Mouse (Mus musculus): Measurements from ENCODE around the gene Hapln2. TPM values are rescaled to one million over a fixed set of nuclear protein-coding genes. Genes with fewer than 3 reads are reported as not detected.

The Hapln2 gene
- total and polyA plus RNA-seq, 3 experiments: not detected

DNA sequence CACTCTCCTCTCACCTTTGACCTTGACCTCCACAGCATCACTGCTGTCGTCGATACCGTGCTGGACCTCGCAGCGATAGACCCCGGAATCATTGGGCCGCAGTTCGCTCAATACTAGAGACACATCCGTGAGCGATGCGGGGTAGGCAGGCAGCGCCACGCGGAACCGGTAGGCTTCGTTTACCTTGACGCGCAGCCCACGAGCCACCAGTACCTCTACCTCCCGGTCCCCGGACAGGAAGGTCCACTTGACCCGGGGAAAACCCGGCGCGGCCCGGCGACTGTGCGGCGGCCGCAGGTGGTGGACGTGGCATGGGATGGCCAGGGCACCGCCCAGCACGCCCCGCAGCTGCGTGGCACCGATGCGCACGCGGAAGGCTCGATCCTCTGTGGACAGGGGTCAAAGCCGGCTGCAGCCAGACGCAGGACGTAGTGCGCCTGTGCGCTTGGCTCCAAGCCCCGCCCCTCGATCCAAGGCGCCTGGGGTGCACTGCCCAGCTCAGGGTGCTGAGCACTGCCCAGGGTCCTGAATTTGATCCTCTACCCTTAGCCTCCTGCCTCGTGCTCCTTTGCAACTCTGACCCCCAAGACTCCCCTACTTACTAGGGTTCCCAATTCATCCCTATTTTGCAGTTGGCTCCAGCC is 30.3 kb downstream of the Hapln2 start:
- TF ChIP-seq USF1 (IDR thresholded peaks at IDR 0.05; ENCODE audit: low read depth, low read length) (no peak), JUN (IDR thresholded peaks at IDR 0.05; ENCODE audit: insufficient read depth, low read depth, low read length) (no peak), IRF4 (IDR thresholded peaks at IDR 0.05; ENCODE audit: low read depth, low read length) (no peak), RAD21 (IDR thresholded peaks at IDR 0.05; ENCODE audit: low read depth, low read length) (no peak), CHD2 (IDR thresholded peaks at IDR 0.05; ENCODE audit: low read length) (no peak), POLR2A (IDR thresholded peaks at IDR 0.05; ENCODE audit: low read depth, low read length) (no peak), JUND (conservative IDR thresholded peaks at IDR 0.05; ENCODE audit: low read depth, low read length) (no peak), NELFE (IDR thresholded peaks at IDR 0.05; ENCODE audit: low read depth, low read length) (no peak), CTCF (conservative IDR thresholded peaks at IDR 0.05 in 1 of 2, IDR thresholded peaks at IDR 0.05 in 1 of 2; ENCODE audit: low read depth in 2 of 2, low read length in 2 of 2) (no peak), ETS1 (conservative IDR thresholded peaks at IDR 0.05; ENCODE audit: low read depth, low read length) (no peak), USF2 (conservative IDR thresholded peaks at IDR 0.05; ENCODE audit: low read depth, low read length) (no peak), ELF1 (IDR thresholded peaks at IDR 0.05; ENCODE audit: low read depth, low read length) (no peak), ZC3H11A (IDR thresholded peaks at IDR 0.05; ENCODE audit: low read depth, low read length) (no peak), MEF2A (IDR thresholded peaks at IDR 0.05; ENCODE audit: borderline replicate concordance, low read depth, low read length) (no peak)
- Histone ChIP-seq H3K27ac (ENCODE audit: insufficient read depth, low read depth) (no peak overlapping the region), H3K4me2 (ENCODE audit: insufficient read depth, low read depth, poor library complexity, severe bottlenecking) (no peak overlapping the region), H3K9me3 (replicated peaks; ENCODE audit: low read length) (peaks cover 11% of the 10 kb centered on the region), H3K79me2 (replicated peaks; ENCODE audit: control insufficient read depth, extremely low read depth, insufficient read depth, poor library complexity, severe bottlenecking) (no peaks in the 10 kb centered on the region), H3K4me1 (ENCODE audit: control insufficient read depth in 1 of 2, insufficient read depth in 2 of 2) (peaks cover 0 to 5% of the 10 kb centered on the region in 2 experiments; a peak in 1 of 4 replicates), H3K36me3 (replicated peaks in 1 of 2; ENCODE audit: control insufficient read depth in 1 of 2, insufficient read depth in 1 of 2, low read length in 1 of 2) (no peaks in the 10 kb centered on the region), H3K9ac (ENCODE audit: insufficient read depth, low read depth) (no peak overlapping the region), H3K4me3 (replicated peaks in 1 of 3; ENCODE audit: low read depth in 2 of 3, low read length in 2 of 3, poor library complexity in 1 of 3) (no peak overlapping the region), H3K27me3 (replicated peaks) (peaks cover 92% of the 10 kb centered on the region)
- in situ Hi-C loops (cut with MboI; ENCODE audit: low pct_ligation_motif_present, low pct_unique_long_range_greater_than_20kb, low sequenced_read_pairs): no loop called here
- dilution Hi-C loops (cut with MboI; ENCODE audit: extremely low pct_ligation_motif_present, extremely low pct_unique_long_range_greater_than_20kb, low sequenced_read_pairs): no loop called here
- no peak for DNase-seq (ENCODE audit: extremely low read depth)

DNA sequence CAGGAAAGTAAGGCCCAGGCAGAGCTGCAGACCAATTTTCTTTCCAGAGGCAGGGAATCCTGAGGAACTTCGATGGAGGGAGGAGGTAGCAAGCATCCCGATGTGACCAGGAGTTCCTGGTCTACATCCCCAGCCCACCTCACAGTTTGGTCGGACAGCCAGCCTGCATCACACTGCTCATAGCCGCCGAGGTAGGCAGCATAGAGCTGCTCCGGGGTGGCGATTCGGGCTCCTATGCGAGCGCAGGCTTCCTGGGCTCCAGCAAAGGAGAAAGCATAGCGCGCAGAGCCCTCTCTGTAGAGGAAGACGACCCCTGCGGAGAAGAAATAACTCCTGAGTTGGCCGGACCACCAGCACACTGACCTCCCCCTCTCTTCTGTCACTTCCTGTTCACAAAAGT is 31.0 kb downstream of the Hapln2 start:
- no peaks in the 10 kb centered on the region for H3K36me3 ChIP-seq (replicated peaks in 1 of 2; ENCODE audit: control insufficient read depth in 1 of 2, insufficient read depth in 1 of 2, low read length in 1 of 2)
- TF ChIP-seq POLR2AphosphoS2 (IDR thresholded peaks at IDR 0.05; ENCODE audit: low read depth, low read length) (no peak), ZMIZ1 (IDR thresholded peaks at IDR 0.05; ENCODE audit: low read depth, low read length) (no peak), E2F4 (IDR thresholded peaks at IDR 0.05; ENCODE audit: insufficient replicate concordance, low read depth, low read length) (no peak), TBP (conservative IDR thresholded peaks at IDR 0.05; ENCODE audit: low read depth, low read length) (no peak), CHD2 (IDR thresholded peaks at IDR 0.05; ENCODE audit: low read length) (no peak), HCFC1 (IDR thresholded peaks at IDR 0.05; ENCODE audit: low read depth, low read length) (no peak), CHD1 (IDR thresholded peaks at IDR 0.05; ENCODE audit: low read depth, low read length) (no peak), IRF4 (IDR thresholded peaks at IDR 0.05; ENCODE audit: low read depth, low read length) (no peak), BHLHE40 (IDR thresholded peaks at IDR 0.05; ENCODE audit: low read depth, low read length) (no peak), ZNF384 (IDR thresholded peaks at IDR 0.05; ENCODE audit: low read depth, low read length) (no peak)
- in situ Hi-C loops (cut with MboI; ENCODE audit: low pct_ligation_motif_present, low pct_unique_long_range_greater_than_20kb, low sequenced_read_pairs) (no loop called here), dilution Hi-C loops (cut with MboI; ENCODE audit: extremely low pct_ligation_motif_present, extremely low pct_unique_long_range_greater_than_20kb, low sequenced_read_pairs) (no loop called here)
- H3K27ac ChIP-seq (ENCODE audit: insufficient read depth, low read depth): no peak overlapping the region
- H3K79me2 ChIP-seq (replicated peaks; ENCODE audit: control insufficient read depth, extremely low read depth, insufficient read depth, poor library complexity, severe bottlenecking): no peaks in the 10 kb centered on the region
- peaks cover 11% of the 10 kb centered on the region for H3K9me3 ChIP-seq (replicated peaks; ENCODE audit: low read length)
- peaks cover 0 to 5% of the 10 kb centered on the region in 2 experiments; a peak in 1 of 4 replicates for H3K4me1 ChIP-seq (ENCODE audit: control insufficient read depth in 1 of 2, insufficient read depth in 2 of 2)
- no peak overlapping the region for H3K4me3 ChIP-seq (replicated peaks in 1 of 3; ENCODE audit: low read depth in 2 of 3, low read length in 2 of 3, poor library complexity in 1 of 3)
- H3K9ac ChIP-seq (ENCODE audit: insufficient read depth, low read depth): no peak overlapping the region
- DNase-seq (ENCODE audit: extremely low read depth): no peak
- no peak overlapping the region for H3K4me2 ChIP-seq (ENCODE audit: insufficient read depth, low read depth, poor library complexity, severe bottlenecking)
- H3K27me3 ChIP-seq (replicated peaks): peaks cover 92% of the 10 kb centered on the region

All from CH12.LX (cell line).